Mouse (Mus musculus): ENCODE results near the gene Wnt7b.

The Wnt7b gene

GRCm38 (mm10) chr15:85507370-85508014, 74.8 kb downstream of the Wnt7b start:
- DNase-seq (ENCODE audit: low spot score): no peak

DNA sequence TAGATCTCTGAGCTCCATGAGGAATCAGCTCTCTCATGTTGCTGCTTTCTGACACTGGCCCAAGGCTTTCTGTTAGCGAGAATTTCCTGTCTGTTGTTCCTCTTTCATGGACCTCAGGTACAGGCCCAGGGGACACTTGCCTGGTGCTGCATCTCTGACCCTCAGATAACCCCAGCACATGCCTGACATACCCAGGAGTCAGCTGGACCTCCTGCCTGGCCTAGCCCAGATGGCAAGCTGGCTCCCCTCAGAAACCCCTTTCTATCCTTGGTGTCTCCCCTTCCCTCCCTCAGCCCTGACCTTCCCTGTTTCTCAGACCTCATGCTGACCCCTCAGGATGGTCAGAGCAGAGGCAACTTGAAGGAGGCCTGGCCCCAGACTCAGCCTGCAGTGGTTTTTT, 75.6 kb downstream of the Wnt7b start:
- no peak for DNase-seq (ENCODE audit: low spot score)

DNA sequence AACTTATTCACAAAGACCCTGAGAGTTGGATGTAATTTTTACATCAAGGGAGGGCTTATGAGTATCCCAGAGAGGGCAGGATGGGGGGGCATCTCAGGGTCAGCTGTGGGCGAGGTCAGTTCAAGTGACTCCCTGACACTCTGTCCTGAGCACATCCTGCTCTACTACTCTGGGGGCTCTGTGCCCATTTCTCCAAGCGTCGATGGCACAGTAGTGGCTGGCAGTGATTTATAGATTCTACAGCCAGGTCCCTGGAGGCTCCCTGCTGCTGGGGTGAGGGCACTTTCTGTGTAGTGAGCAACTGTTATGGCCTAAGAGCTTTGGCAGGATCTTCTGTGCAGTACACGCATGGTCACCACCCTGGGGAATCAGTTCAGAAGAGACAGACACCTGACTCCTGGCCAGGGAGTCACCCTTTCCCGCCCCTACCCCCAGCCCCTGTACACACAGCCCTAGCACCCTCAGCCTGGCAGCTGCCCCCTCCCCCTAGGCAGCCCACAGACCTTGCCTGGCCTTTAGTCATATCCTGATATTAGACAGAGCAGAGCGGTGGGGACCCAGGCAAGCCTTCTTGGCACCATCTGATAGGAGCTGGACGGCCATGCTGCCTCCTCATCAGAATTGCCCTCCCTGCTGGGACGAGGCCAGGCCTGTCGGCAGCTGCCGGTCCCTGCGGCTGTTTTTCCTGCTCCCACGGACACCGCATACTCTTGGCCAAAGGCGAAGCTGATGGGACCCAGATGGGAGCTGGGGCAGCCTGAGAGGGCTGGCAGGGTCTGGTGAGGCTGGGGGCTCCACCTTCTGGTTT, 77.0 kb downstream of the Wnt7b start:
- no peak for DNase-seq (ENCODE audit: low spot score)

DNA sequence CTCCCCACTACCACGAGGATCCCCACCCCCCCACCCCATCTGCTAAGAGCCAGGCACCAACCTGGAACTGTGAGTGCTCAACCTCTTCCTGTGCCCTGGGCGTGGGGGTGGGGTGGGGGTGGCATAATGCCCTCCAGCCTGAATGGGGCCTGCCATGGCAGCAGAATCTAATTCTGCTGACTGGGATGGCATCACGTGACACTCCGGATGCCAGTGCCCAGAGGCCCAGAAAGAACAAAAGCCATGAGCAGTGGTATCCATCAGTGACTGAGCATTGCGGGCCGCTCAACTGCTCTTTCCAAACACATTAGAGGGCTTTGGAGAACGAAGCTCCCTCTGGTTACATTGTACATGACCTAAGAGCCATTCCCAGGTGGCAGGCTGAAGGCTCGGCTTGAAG, 79.1 kb downstream of the Wnt7b start, which contains the start of gene 7530416G11Rik:
7530416G11Rik (minus strand) TSS at position 101 of the 400 bp plus-strand sequence.
- DNase-seq (ENCODE audit: low spot score): no peak

GRCm38 (mm10) chr15:85500267-85500666, 82.0 kb downstream of the Wnt7b start:
- no peak for DNase-seq (ENCODE audit: low spot score)

GRCm38 (mm10) chr15:85497981-85498475, 84.2 kb downstream of the Wnt7b start:
- DNase-seq (ENCODE audit: low spot score): no peak

GRCm38 (mm10) chr15:85497548-85497947, 84.7 kb downstream of the Wnt7b start:
- no peak for DNase-seq (ENCODE audit: low spot score)

GRCm38 (mm10) chr15:85494163-85494621, 88.1 kb downstream of the Wnt7b start:
- no peak for DNase-seq (ENCODE audit: low spot score)

- no peak for DNase-seq (ENCODE audit: low spot score)
These were observed 92.5 kb downstream of the Wnt7b start for GRCm38 (mm10) chr15:85489751-85490150.

DNA sequence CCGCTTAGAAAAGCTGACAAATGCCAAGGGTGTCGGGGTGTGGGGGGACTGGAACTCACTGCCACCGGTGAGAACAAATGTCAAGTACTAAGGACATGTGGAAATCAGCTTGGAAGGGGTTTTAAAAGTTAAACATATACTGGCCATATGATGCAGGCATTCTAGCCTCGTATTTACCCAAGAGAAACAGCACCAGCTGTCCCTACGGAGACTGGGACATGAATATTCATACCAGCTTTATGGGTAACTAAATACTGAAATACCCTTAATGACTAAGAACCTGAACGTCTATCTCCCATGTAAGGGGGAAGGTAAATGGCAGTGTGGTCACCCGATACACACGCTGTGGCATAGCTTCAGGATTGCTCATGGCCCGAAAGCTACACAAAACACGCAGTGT, 93.4 kb downstream of the Wnt7b start:
- no peak for DNase-seq (ENCODE audit: low spot score)
